Mouse (Mus musculus) forebrain, embryonic 15.5 days (tissue): ENCODE results near the gene Pex14. TPM values are rescaled to one million over a fixed set of nuclear protein-coding genes. Genes with fewer than 3 reads are reported as not detected.

Source experiments
- ATAC-seq: fragments of 200-750 bp; cut with Nextera tagmentation; replicated peaks from 2 replicates; pipeline ENCODE4 v1.8.0; 2017; ENCODE audit warnings: mild to moderate bottlenecking, moderate TSS enrichment, moderate library complexity
- H3K27ac ChIP-seq: fragments of 300-500 bp; sonication (generic); replicated peaks from 2 replicates; pipeline ENCODE4 v1.5.1; 2015; ENCODE audit warnings: mild to moderate bottlenecking, inconsistent platforms
- H3K27me3 ChIP-seq: fragments of 300-500 bp; sonication (generic); 2 replicates; pipeline ENCODE4 v1.6.1; 2015; ENCODE audit warnings: inconsistent platforms
- H3K36me3 ChIP-seq: fragments of 300-500 bp; sonication (generic); 2 replicates; pipeline ENCODE4 v1.6.1; 2015; ENCODE audit warnings: mild to moderate bottlenecking, inconsistent platforms
- H3K4me1 ChIP-seq: fragments of 300-500 bp; sonication (generic); 2 replicates; pipeline ENCODE4 v1.6.1; 2015; ENCODE audit warnings: inconsistent platforms
- H3K4me2 ChIP-seq: fragments of 300-500 bp; sonication (generic); replicated peaks from 2 replicates; pipeline ENCODE4 v1.6.1; 2015; ENCODE audit warnings: mild to moderate bottlenecking, inconsistent platforms
- H3K4me3 ChIP-seq: fragments of 300-500 bp; sonication (generic); 2 replicates; pipeline ENCODE4 v1.5.1; 2015; ENCODE audit warnings: mild to moderate bottlenecking, inconsistent platforms
- H3K9ac ChIP-seq: fragments of 300-500 bp; sonication (generic); replicated peaks from 2 replicates; pipeline ENCODE4 v1.6.1; 2015; ENCODE audit warnings: mild to moderate bottlenecking, inconsistent platforms
- H3K9me3 ChIP-seq: fragments of 300-500 bp; sonication (generic); 2 replicates; pipeline ENCODE4 v1.6.1; 2016; ENCODE audit warnings: inconsistent platforms
- WGBS: fragments of 180-500 bp; shearing (Covaris S2); methylation state at CpG from one replicate; pipeline ENCODE4 v1.1.7; 2015; ENCODE audit warnings: mixed read lengths; 5-methylcytosine and 5-hydroxymethylcytosine counted together
- polyA plus RNA-seq: library from polyadenylated mRNA; unstranded; fragments of >200 nt; fragmentation: Nextera tagmentation; extraction: Ambion mirVana; gene quantifications from 2 replicates; pipeline ENCODE4 v1.2.1, GENCODE M21; 2015

Pex14 gene
- 53.4 and 54.2 TPM in 2 replicates for polyA plus RNA-seq

- H3K9me3 ChIP-seq, result no peaks in the 10 kb centered on the region
- H3K9ac ChIP-seq, result peak within 1 kb of the TSS; percentile 75
- no peak within 1 kb of the TSS for H3K27ac ChIP-seq
- peak within 1 kb of the TSS; percentile 91 for H3K4me2 ChIP-seq
- peaks cover 22% of the 10 kb centered on the region for H3K4me1 ChIP-seq
- peak within 1 kb of the TSS; percentile 68 for H3K4me3 ChIP-seq
- H3K36me3 ChIP-seq, result no peaks in the 10 kb centered on the region
- no peaks in the 10 kb centered on the region for H3K27me3 ChIP-seq
- under 1% methylated on average over 43 of the region's 50 CpGs for WGBS
- peak; percentile 79 for ATAC-seq
Observed at GRCm38 (mm10) chr4:149099369-149100017, at the start of gene Pex14. Gene Pex14 (minus strand): TSS chr4:149099876.

GRCm38 (mm10) chr4:149149196-149149595, 49.5 kb upstream of the Pex14 start:
- H3K9ac ChIP-seq, result no peak overlapping the region
- WGBS, result 87% methylated on average over 9 of the region's 9 CpGs
- H3K4me2 ChIP-seq, result no peak overlapping the region
- ATAC-seq, result no peak
- peaks cover 45% of the 10 kb centered on the region for H3K36me3 ChIP-seq
- no peaks in the 10 kb centered on the region for H3K9me3 ChIP-seq
- H3K27me3 ChIP-seq, result no peaks in the 10 kb centered on the region
- H3K27ac ChIP-seq, result no peak overlapping the region
- peaks cover 3% of the 10 kb centered on the region; the same call in 1 of the 2 replicates for H3K4me1 ChIP-seq
- no peak overlapping the region for H3K4me3 ChIP-seq

- H3K27ac ChIP-seq, result no peak overlapping the region
- no peaks in the 10 kb centered on the region for H3K9me3 ChIP-seq
- H3K4me2 ChIP-seq, result no peak overlapping the region
- H3K36me3 ChIP-seq, result peaks cover 34% of the 10 kb centered on the region
- no peak overlapping the region for H3K9ac ChIP-seq
- WGBS, result 78% methylated on average over 4 of the region's 4 CpGs
- H3K27me3 ChIP-seq, result no peaks in the 10 kb centered on the region
- no peak overlapping the region for H3K4me3 ChIP-seq
- ATAC-seq, result no peak
- H3K4me1 ChIP-seq, result peaks cover 3% of the 10 kb centered on the region; the same call in 1 of the 2 replicates
Observed at GRCm38 (mm10) chr4:149148084-149148483, 48.4 kb upstream of the Pex14 start.

- ATAC-seq, result no peak
- Histone ChIP-seq H3K36me3 (peaks cover 28% of the 10 kb centered on the region), H3K9ac (no peak overlapping the region), H3K4me3 (no peak overlapping the region), H3K27me3 (no peaks in the 10 kb centered on the region), H3K27ac (no peak overlapping the region), H3K4me2 (no peak overlapping the region), H3K9me3 (no peaks in the 10 kb centered on the region), H3K4me1 (peaks cover 3% of the 10 kb centered on the region; the same call in 1 of the 2 replicates)
- WGBS, result 87% methylated on average over 7 of the region's 7 CpGs
Observed at GRCm38 (mm10) chr4:149147528-149147927, 47.9 kb upstream of the Pex14 start.

- H3K4me1 ChIP-seq, result peaks cover 3% of the 10 kb centered on the region; the same call in 1 of the 2 replicates
- 93% methylated on average over 4 of the region's 4 CpGs for WGBS
- no peak overlapping the region for H3K4me2 ChIP-seq
- H3K27ac ChIP-seq, result no peak overlapping the region
- H3K9ac ChIP-seq, result no peak overlapping the region
- H3K27me3 ChIP-seq, result no peaks in the 10 kb centered on the region
- ATAC-seq, result no peak
- H3K36me3 ChIP-seq, result peaks cover 9% of the 10 kb centered on the region
- H3K4me3 ChIP-seq, result no peak overlapping the region
- no peaks in the 10 kb centered on the region for H3K9me3 ChIP-seq
Observed at GRCm38 (mm10) chr4:149145151-149145550, 45.5 kb upstream of the Pex14 start.

GRCm38 (mm10) chr4:149144459-149144858, 44.8 kb upstream of the Pex14 start:
- no peak overlapping the region for H3K4me3 ChIP-seq
- ATAC-seq, result peak; percentile 90
- no peaks in the 10 kb centered on the region for H3K9me3 ChIP-seq
- H3K9ac ChIP-seq, result no peak overlapping the region
- peaks cover 3% of the 10 kb centered on the region; the same call in 1 of the 2 replicates for H3K4me1 ChIP-seq
- no peak overlapping the region; the same call in 1 of the 2 replicates for H3K27ac ChIP-seq
- H3K27me3 ChIP-seq, result no peaks in the 10 kb centered on the region
- WGBS, result 3% methylated on average over 3 of the region's 3 CpGs
- H3K4me2 ChIP-seq, result no peak overlapping the region
- 0 out of 2 replicates have a peak, but pooled peaks cover 2% of the 10 kb centered on the region for H3K36me3 ChIP-seq

GRCm38 (mm10) chr4:149143594-149143993, 43.9 kb upstream of the Pex14 start:
- no peak for ATAC-seq
- H3K27me3 ChIP-seq, result no peaks in the 10 kb centered on the region
- H3K4me1 ChIP-seq, result peaks cover 3% of the 10 kb centered on the region; the same call in 1 of the 2 replicates
- no peaks in the 10 kb centered on the region for H3K36me3 ChIP-seq
- no peaks in the 10 kb centered on the region for H3K9me3 ChIP-seq
- 22% methylated on average over 4 of the region's 4 CpGs for WGBS
- no peak overlapping the region for H3K9ac ChIP-seq
- H3K27ac ChIP-seq, result no peak overlapping the region
- no peak overlapping the region for H3K4me2 ChIP-seq
- no peak overlapping the region for H3K4me3 ChIP-seq

GRCm38 (mm10) chr4:149138515-149138914, 38.8 kb upstream of the Pex14 start:
- Histone ChIP-seq H3K27me3 (no peaks in the 10 kb centered on the region), H3K9ac (no peak overlapping the region), H3K27ac (no peak overlapping the region), H3K9me3 (no peaks in the 10 kb centered on the region), H3K36me3 (no peaks in the 10 kb centered on the region), H3K4me3 (no peak overlapping the region), H3K4me2 (no peak overlapping the region), H3K4me1 (peaks cover 8% of the 10 kb centered on the region)
- no peak for ATAC-seq
- WGBS, result 88% methylated on average over 8 of the region's 8 CpGs

- no peaks in the 10 kb centered on the region for H3K36me3 ChIP-seq
- H3K27me3 ChIP-seq, result no peaks in the 10 kb centered on the region
- peaks cover 8% of the 10 kb centered on the region for H3K4me1 ChIP-seq
- ATAC-seq, result peak; percentile 90
- H3K4me3 ChIP-seq, result peak within 1 kb of the TSS; percentile 69
- under 1% methylated on average over 68 of the region's 68 CpGs for WGBS
- peak within 1 kb of the TSS; percentile 66 for H3K9ac ChIP-seq
- H3K4me2 ChIP-seq, result peak within 1 kb of the TSS; percentile 79
- H3K9me3 ChIP-seq, result no peaks in the 10 kb centered on the region
- peak within 1 kb of the TSS; percentile 87 for H3K27ac ChIP-seq
Observed at GRCm38 (mm10) chr4:149136982-149137770, 37.5 kb upstream of the Pex14 start, which contains the start of gene Cenps. Gene Cenps (minus strand): TSS chr4:149137629.

GRCm38 (mm10) chr4:149136116-149136850, 36.6 kb upstream of the Pex14 start:
- peak overlapping the region; percentile 79 for H3K4me2 ChIP-seq
- no peaks in the 10 kb centered on the region for H3K36me3 ChIP-seq
- peaks cover 8% of the 10 kb centered on the region for H3K4me1 ChIP-seq
- WGBS, result 58% methylated on average over 18 of the region's 18 CpGs
- H3K9me3 ChIP-seq, result no peaks in the 10 kb centered on the region
- H3K9ac ChIP-seq, result peak overlapping the region; percentile 66
- 0 out of 2 replicates have a peak overlapping the region, but pooled peaks have one; percentile 87 for H3K27ac ChIP-seq
- H3K27me3 ChIP-seq, result no peaks in the 10 kb centered on the region
- H3K4me3 ChIP-seq, result peak overlapping the region; percentile 69
- ATAC-seq, result peak; percentile 18; the same call in 1 of the 2 replicates

- H3K9ac ChIP-seq, result no peak overlapping the region
- H3K4me2 ChIP-seq, result no peak overlapping the region
- 83% methylated on average over 5 of the region's 5 CpGs for WGBS
- peaks cover 9% of the 10 kb centered on the region; the same call in 1 of the 2 replicates for H3K36me3 ChIP-seq
- ATAC-seq, result no peak
- H3K27me3 ChIP-seq, result no peaks in the 10 kb centered on the region
- H3K4me3 ChIP-seq, result no peak overlapping the region
- no peaks in the 10 kb centered on the region for H3K9me3 ChIP-seq
- H3K27ac ChIP-seq, result no peak overlapping the region
- peaks cover 8% of the 10 kb centered on the region for H3K4me1 ChIP-seq
Observed at GRCm38 (mm10) chr4:149133395-149133794, 33.7 kb upstream of the Pex14 start.
